Mouse (Mus musculus) urinary bladder, postnatal 36 days (tissue): ENCODE measurements around the gene Ccdc159.

Source experiments
- DNase-seq, 2 experiments: peaks; one replicate each; pipeline ENCODE4 v3.0.0; 2022; ENCODE audit warnings: low spot score in 2 of 2, mixed read lengths in 1 of 2

Gene Ccdc159

DNA sequence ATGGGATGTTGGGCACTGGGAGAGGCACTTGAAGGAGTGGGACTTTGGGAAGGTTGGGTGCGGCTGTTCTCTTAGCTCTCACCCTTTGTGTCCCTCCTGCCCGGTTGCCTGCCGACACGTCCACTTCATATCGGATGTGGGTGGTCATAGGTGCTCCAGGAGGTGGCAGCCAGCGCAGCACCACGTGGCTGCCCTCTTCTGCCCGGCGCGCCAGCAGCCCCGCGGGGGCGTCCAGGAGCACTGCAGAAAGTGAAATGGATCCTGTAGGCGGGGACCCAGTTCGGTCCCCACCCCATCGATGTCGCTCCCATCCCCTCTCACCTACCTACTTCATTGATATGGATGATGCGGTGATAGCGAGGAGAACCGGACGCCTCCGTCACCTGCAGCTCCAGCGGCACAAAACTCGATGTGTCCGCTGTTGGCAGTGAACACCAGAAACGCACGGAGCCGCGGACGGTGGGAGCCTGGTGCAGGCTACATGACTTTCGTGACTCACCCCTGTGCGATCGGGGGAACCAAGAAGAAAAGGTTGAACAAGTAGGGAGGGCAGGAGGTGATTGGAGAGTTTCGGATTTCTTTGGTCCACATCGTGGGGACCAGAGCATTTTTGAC, 34.2 kb downstream of the Ccdc159 start:
- DNase-seq = no peak

DNA sequence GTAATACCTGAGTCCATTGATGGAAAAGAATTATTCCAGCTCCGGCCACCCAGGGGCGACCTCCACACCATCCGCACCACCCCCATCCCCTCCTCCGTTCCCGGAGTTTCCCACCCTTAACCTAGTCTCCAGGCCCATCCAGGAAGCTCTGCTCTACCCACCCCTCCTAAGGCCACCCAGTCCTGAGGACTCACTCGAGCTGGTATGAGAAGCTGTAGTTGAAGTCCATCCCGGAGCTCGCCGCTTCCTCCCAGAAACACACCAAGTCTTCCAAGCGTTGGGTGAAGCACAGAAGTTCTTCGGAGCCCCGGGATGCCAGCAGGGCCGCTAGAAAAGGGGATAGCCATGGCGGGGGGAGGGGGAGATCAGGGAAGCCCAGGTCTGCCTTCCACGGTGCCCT, 34.7 kb downstream of the Ccdc159 start:
- no peak for DNase-seq

DNA sequence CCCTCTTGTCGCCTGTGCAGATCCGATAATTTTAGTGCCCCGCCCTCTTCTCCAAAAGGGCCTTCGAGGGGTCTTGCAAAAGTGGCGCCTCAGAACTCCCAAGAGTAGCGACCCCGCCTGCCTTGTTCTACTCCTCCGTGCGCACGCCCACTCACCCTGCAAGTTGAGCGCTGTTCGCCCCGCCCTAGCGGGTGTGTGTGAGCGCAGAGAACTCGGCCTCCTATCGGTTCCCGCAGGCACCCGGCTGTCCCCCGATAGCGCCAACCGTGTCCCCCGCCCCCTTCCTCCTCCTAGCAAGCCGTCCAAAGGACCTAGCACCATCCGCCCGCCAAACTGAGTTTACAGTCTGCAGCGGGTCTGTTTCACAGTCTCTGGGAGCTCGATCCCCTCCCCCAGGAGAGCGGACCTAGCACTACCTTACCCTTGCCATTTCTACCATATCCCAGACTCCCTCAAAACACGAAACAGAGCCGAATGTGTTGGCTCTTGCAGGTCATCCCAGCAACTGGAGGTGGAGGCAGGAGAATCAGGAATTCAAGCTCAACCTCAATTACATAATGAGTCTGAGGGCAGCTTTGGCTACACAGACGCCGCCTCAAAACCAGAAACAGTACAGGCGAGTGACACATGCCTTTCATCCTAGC, 35.3 kb downstream of the Ccdc159 start:
- DNase-seq = peak; percentile 23 to 69

DNA sequence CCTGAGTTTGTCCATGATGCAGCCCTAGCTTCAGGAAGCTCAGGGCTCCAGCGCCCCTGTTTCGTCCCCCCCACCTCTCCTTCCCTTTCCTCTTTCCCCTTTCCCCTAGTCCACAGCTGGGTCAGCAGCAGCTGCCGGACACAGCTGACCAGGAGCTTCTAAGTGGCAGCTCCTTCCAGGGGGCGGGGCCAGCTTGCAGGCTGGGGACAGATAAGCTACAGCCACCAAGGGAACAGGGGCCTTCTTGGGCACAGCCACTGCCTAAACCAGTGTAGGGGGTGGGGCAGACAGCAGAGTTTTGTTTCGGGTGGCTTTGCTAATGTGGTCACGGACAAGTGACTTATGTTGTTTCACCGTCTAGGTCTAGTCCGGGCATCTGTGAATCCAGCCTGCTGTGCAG, 36.1 kb downstream of the Ccdc159 start, which contains the start of gene Epor:
Gene Epor (minus strand): TSS at position 90 of the 400 bp plus-strand sequence.
- DNase-seq = peak in 1 of 2 experiments; percentile 57

DNA sequence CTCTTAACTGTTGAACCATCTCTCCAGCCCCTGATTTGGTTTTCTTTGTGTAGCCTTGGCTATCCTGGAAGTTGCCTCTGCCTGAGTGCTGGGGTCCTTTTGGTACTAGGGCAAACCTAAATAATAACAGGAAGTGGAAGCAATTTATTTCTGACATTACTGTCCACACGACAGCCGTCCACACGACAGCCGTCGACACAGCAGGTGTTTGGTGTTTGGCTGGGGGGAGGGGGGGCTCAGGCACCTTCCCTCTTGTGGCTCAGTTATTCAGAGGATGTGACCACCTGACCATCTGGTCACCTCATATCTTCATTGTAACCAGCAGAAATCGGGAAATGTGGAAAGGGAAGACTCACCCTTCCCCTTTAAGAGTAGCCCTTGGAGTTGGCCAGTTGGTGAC, 41.6 kb downstream of the Ccdc159 start:
- no peak for DNase-seq

DNA sequence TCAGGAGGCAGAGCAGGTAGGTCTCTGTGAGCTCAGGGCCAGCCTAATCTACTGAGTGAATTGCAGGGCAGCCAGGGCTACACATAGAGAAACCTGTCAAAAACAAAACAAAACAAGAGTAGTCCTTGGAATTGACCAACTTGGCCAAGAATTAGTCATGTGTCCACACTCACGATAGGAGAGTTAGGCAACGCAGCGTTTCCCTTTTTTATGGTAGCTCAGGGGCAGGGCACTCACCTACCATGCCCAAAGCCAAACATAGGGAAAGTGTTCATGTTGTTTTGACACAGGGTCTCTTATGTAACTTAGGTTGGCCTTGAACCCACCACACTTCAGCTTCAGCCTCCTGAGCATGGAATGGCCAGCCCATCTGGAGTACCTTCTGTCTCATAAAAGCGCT, 42.0 kb downstream of the Ccdc159 start:
- DNase-seq = no peak

DNA sequence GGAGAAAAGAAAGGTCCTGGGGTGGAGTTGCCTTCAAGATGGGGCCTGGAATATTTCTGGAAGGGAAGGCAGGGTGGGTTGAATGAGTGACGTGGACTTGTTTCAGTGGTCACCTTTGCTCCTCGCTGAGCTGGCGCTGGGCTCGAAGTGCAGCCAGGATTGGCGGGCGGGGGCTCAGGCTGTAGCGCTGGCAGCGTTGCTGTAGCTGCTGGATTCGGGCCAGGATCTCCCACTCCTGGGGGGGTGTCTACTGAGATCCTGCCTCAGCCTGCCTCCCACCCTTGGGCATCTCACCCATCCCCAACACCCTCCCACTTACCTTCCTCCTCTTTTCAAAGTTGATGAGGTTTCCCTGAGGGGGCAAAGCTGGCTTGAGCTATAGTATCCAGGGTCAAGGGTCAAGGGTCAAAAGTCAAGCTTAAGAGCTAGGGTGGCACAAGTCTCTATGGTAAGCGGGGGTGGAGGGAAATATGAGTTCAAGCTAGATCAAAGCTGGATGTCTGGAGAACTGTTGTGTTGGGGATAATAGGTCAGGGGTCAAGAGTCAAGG, 49.4 kb downstream of the Ccdc159 start:
- DNase-seq = no peak

DNA sequence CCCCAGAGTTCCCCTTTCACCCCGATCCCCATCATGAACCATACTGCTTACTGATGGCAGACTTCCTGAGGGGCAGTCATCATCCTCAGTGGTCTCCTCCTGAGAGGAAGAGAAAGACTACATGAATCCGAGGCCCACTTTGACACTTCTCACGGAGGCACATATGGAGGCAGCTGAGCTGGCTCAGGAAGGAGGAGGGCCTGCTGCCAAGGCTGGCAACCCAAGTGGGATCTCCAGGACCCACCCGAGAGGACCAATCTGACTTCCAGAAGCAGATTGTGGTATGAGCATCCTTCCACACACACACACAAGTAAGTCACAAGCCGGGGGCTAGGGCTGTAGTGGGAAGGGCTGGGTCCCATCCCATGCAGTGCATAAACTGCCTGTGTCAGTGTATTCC, 50.1 kb downstream of the Ccdc159 start:
- DNase-seq = no peak

DNA sequence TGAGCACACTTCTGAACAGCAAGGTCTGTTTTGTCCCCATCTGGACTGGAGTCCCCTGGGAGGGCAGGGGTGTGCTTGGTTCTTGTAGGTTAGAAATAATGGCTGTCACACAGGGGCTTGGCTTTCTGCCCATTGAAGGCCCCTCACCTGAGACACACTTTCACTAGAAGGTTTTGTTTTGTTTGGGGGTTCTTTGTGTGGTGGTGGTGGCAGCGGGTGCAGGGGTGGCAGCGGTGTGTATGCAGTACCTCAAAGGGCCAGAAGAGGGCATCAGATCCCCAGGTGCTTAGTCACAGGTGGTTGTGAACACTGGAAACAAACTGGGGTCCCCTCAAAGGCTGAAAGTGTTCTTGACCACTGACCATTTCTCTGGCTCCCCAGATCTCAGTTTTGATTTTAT, 50.7 kb downstream of the Ccdc159 start:
- no peak for DNase-seq

DNA sequence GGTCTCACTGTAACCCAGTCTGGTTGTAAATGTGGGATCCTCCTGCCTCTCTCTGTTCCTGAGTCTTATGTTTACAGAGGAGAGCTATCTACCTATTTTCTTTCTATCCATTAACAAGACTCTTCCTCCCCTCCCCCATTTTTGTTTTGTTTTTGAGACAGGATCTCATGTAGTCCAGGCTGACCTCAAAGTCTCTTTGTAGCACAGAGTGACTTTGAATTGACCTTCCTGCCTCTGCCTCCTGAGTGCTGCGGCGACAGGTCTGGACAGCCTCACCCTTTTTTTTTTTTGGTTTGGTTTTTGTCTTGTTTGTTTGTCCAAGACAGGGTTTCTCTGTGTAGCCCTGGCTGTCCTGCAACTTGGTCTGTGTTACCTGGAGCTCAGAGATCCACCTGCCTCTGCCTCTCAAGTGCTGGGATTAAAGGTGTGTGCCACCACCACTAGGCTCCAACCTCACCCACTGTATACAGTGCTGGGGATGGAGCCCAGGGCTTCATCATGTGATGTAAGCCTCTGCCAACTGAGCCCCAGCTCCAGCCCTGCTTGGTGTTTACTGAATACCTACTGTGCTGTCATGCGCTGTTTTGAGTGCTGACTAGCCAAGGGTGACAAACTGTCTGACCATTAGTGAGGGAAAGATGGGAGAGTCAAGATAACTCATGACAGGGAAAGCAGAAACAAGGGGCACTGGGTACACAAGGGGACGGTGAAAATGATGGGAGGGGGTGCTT, 51.3 kb downstream of the Ccdc159 start:
- DNase-seq = no peak

DNA sequence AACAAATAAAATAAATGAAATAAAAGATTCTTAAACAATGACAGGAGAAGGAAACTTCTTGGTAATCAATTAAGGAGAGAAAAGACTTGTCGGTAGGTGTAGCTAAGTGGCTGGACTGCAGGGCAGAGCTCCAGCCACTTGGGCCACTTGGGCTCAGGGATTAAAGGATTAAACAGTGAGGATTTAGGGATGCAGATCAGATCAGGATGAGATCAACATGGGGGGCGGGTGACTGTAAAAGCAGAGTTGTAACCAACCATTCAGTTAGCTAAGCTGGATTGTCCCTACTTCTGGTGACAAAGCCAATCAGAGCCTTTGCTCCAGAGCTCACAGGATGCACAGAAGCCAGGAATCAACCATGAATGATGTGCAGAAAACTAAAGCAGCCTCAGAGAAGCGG, 56.6 kb downstream of the Ccdc159 start:
- DNase-seq = no peak
